Mouse (Mus musculus) spleen, adult 2 months (tissue): ENCODE measurements around the gene Slc12a4.

Experiments used
- CTCF ChIP-seq: fragments of 200-500 bp; IDR thresholded peaks from 2 replicates; pipeline ENCODE4 v1.5.1; 2011; ENCODE audit warnings: mild to moderate bottlenecking, inconsistent platforms; ENCODE audit not compliant: insufficient read depth, insufficient read length, insufficient replicate concordance; ENCODE audit errors: extremely low read depth
- POLR2A ChIP-seq: fragments of 200-500 bp; IDR thresholded peaks from 2 replicates; pipeline ENCODE4 v1.6.1; 2011; ENCODE audit warnings: low read depth, low read length, inconsistent platforms

- no peak for TF ChIP-seq CTCF
- no peak for TF ChIP-seq POLR2A
Observed at GRCm38 (mm10) chr8:105988546-105988945, 22.6 kb upstream of the Slc12a4 start.
